Mouse (Mus musculus): ENCODE results near the gene Rap1b.

Gene Rap1b

GRCm38 (mm10) chr10:117784646-117785045 lies 61.2 kb downstream of the Rap1b start:
- no peak for DNase-seq (ENCODE audit: low spot score in 2 of 2)

GRCm38 (mm10) chr10:117783786-117784420 lies 61.9 kb downstream of the Rap1b start:
- no peak for DNase-seq (ENCODE audit: low spot score in 2 of 2)

- DNase-seq (ENCODE audit: low spot score in 2 of 2), result no peak
Measured at GRCm38 (mm10) chr10:117782491-117783260, 63.2 kb downstream of the Rap1b start.

- DNase-seq (ENCODE audit: low spot score in 2 of 2), result no peak
Measured at GRCm38 (mm10) chr10:117782056-117782455, 63.8 kb downstream of the Rap1b start.

GRCm38 (mm10) chr10:117781021-117781725 lies 64.7 kb downstream of the Rap1b start:
- no peak for DNase-seq (ENCODE audit: low spot score in 2 of 2)

GRCm38 (mm10) chr10:117780306-117780911 lies 65.4 kb downstream of the Rap1b start:
- no peak for DNase-seq (ENCODE audit: low spot score in 2 of 2)

- DNase-seq (ENCODE audit: low spot score in 2 of 2), result no peak
Measured at GRCm38 (mm10) chr10:117779581-117780305, 66.1 kb downstream of the Rap1b start.

GRCm38 (mm10) chr10:117778951-117779350 lies 66.9 kb downstream of the Rap1b start:
- DNase-seq (ENCODE audit: low spot score in 2 of 2), result no peak

GRCm38 (mm10) chr10:117778328-117778910 lies 67.4 kb downstream of the Rap1b start:
- no peak for DNase-seq (ENCODE audit: low spot score in 2 of 2)

- DNase-seq (ENCODE audit: low spot score in 2 of 2), result no peak
Measured at GRCm38 (mm10) chr10:117777501-117778327, 68.1 kb downstream of the Rap1b start.

GRCm38 (mm10) chr10:117777103-117777470 lies 68.7 kb downstream of the Rap1b start:
- DNase-seq (ENCODE audit: low spot score in 2 of 2), result no peak

- DNase-seq (ENCODE audit: low spot score in 2 of 2), result no peak
Measured at GRCm38 (mm10) chr10:117776281-117777102, 69.3 kb downstream of the Rap1b start.

- no peak for DNase-seq (ENCODE audit: low spot score in 2 of 2)
Measured at GRCm38 (mm10) chr10:117775401-117776144, 70.3 kb downstream of the Rap1b start.

GRCm38 (mm10) chr10:117774817-117775120 lies 71.1 kb downstream of the Rap1b start:
- DNase-seq (ENCODE audit: low spot score in 2 of 2), result no peak

- no peak for DNase-seq (ENCODE audit: low spot score in 2 of 2)
Measured at GRCm38 (mm10) chr10:117774011-117774816, 71.6 kb downstream of the Rap1b start.

GRCm38 (mm10) chr10:117773106-117773720 lies 72.6 kb downstream of the Rap1b start:
- DNase-seq (ENCODE audit: low spot score in 2 of 2), result no peak

- DNase-seq (ENCODE audit: low spot score in 2 of 2), result no peak
Measured at GRCm38 (mm10) chr10:117772364-117773105, 73.3 kb downstream of the Rap1b start.

Data from frontal cortex, postnatal 10 days (tissue).